Mouse (Mus musculus) liver, postnatal 0 days (tissue): Measurements from ENCODE around the gene Mmd.

Source experiments
- CTCF ChIP-seq: sonication (generic); IDR thresholded peaks from 2 replicates; pipeline ENCODE4 v1.5.1; 2016; ENCODE audit warnings: antibody characterized with exemption, low read depth
- EP300 ChIP-seq: IDR thresholded peaks from 2 replicates; pipeline ENCODE4 v1.6.1; 2016; ENCODE audit warnings: antibody characterized with exemption, low read depth, mild to moderate bottlenecking

DNA sequence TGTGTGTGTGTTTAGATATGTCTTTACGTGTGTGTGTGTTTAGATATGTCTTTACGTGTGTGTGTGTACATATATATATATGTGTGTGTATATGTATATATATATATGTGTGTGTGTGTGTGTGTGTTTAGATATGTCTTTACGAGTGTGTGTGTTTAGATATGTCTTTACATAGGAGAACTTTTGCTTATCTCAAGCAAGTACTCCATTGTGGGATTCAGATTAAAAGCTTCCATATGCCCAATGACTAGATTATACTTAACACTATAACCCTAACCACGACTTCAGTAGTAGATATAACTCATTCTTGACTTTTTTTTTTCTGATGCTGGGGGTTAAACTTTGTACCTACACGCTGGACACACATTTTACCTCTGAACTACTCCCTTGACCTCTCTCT, 30.8 kb downstream of the Mmd start:
- TF ChIP-seq CTCF = no peak
- TF ChIP-seq EP300 = no peak
